Mouse (Mus musculus) layer of hippocampus, postnatal 25 days (tissue): ENCODE data around the gene Batf3. TPM values are rescaled to one million over a fixed set of nuclear protein-coding genes. Genes with fewer than 3 reads are reported as not detected.
"Not testable (repeated sequence)": the region's sequence is repeated elsewhere in the genome, so short reads cannot be mapped to it uniquely, and the experiment has no call there.

ENCODE experiments used
- DNase-seq, 2 experiments: peaks; one replicate each; pipeline ENCODE4 v3.0.0; 2022; ENCODE audit warnings: mixed read lengths in 2 of 2, low spot score in 1 of 2; ENCODE audit errors: extremely low spot score in 1 of 2
- total RNA-seq, 2 experiments: library from RNA; stranded (reverse); gene quantifications; 2 replicates each; pipeline ENCODE4 v1.2.3; 2021

Batf3 gene
- total RNA-seq, 2 experiments from 2014 or later: 0.96 to 1.1 TPM

DNA sequence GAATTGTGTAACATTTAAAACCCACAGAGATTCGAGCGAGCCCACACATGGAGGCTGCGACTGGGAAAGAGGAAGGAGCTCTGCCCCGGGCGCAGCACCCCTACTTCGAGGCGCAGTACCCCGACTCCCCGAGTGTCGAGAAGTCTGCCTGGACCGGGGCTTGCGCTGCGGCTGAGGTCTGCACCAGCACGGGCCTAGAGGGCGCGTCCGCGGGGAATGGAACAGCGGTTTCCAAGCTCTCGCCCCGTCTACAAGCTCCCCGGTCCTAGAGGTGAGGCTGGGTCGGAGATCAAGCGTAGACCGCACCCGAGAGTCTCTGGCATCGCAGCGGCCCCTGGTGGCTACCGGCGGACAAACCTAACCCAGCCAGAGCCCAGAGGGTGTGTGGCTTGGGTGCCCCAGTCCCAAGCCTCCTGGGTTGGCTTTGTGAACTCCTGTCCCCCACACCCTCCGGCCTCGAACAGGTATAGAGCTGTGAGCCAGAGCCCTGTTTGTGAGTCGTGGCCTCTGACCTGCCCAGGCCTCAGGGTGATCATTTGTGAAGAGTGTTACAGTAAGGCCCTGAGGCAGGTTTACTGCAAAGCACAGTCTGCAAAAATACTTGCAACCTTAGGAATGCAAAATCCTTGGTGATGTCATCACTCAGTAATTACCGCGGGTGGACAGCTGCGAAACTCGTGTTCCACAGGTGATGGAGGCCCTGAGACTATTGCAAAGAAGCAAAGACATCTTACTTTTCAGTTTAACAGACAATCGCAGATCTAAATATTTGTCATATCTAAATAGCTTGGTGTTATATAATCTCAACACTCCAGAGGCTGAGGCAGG, 28.4 kb downstream of the Batf3 start:
- peak in 1 of 2 experiments; percentile 65 for DNase-seq

DNA sequence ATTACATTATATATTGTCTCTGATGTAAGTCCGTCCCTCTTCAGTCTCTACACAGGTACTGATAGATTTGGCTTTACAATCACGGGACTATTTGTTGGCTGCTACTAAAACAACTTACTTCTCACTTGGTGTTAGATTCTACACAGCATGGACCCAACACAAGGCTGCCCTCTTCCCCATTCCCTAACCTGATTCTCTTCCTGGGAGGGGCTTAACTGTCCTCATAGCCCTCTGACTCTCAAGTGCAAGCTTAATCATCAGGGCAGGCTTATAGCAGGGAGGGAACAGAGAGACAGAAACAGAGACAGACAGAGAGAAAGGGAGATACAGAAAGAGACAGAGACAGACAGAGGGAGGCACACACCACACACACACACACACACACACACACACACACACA, 34.0 kb downstream of the Batf3 start:
- DNase-seq: no peak

DNA sequence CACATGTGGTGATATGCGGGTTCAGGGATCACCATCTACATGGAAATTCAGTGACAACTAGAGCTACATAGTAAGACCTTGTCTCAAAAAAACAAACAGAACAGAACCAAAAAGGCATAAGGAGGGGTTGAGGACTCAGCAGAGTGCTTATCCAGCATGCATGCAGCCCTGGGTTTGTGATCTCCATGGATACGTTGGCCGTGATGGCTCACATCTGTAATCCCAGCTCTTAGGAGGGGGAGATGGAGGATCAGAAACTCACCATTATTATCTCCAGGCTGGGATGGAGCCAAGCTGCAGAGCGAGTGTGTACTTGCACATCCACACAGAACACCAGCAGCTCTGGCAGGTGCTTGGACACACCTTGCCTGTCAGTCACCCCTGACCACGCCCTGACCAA, 34.6 kb downstream of the Batf3 start:
- no peak for DNase-seq

DNA sequence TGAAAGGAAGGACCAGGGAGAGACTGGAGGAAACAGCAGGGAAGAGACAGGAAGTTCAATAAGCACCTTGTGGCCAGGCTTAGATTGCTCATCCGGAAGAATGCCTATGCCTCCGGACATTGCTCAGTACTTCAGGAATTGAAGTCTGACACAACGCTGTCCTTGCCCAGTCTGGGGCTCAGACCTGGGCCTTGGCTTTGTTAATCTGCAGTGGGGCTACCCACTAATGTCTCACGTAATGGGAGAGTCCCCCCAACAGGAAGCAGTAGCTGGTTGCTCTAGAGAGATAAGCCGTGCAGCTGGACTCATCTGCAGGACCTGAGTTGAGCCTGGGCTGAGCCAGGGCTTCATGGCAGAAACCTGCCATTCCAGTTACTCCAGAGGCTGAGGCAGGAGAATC, 35.3 kb downstream of the Batf3 start:
- no peak for DNase-seq

DNA sequence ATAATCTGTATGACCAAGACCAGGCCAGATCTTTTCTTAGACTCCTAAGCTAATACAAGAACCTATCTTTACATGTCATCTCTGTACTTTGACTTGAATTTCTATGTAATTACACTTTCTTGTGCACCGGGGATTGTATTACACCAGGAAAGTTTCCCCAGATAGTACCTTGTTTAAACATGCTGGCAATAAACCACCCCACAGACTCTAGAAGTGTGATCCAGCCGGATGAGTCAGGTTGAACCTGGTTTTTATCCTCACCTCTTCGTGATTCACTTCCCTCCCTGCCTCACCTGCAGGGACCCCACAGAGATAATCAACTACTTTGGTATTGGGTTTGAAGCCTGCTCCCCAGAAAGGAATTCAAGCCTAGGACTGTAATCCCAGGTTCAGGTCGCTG, 37.8 kb downstream of the Batf3 start:
- no peak for DNase-seq

DNA sequence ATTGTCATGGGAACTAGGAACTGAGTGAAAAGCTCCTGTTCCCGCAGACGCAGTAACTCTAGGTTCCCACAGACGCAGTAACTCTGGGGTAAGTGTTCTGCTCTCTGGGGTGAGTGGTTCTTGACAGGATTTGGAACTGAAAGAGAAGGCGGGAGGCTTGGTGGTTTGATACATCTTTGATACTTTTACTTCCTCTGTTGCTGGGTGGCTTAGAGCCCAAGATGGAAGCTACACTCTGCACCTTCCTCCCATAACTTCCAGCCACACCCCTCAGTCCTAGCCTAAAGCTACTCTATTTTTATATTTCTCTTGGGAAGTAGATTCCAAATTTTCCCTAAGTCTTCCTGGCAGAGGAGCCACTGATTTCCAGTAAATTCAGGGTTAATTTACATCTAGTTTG, 40.8 kb downstream of the Batf3 start:
- no peak for DNase-seq

DNA sequence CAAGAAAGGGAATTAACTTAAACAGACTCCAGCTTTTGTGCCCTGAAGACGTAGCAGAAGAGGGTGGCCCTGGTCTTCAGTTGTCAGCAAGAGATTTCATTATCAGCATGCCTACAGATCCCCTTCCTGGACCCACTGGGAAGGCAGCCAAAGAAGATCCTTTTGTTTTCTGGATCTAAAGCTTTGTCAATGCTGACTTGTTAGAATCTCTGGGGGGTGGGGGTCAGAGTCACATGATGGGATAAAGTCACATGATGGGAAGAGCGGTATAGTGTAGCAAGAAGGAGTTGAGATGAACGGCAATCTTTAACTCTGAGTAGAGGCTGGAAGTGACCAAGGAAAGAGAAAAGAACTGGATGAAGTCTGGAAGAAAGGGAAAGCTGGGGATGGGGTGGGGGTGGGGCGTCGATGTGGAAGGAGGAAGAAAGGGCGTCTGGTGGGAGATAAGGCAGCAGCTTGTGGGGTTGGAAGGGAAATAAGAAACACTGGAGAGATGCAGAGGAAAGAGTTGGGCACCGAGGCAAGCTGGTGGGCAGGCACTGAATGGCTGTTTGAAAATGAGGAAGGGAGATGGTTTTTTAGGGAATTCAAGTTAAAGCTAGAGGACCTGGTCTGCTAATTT, 41.3 kb downstream of the Batf3 start:
- DNase-seq: no peak

DNA sequence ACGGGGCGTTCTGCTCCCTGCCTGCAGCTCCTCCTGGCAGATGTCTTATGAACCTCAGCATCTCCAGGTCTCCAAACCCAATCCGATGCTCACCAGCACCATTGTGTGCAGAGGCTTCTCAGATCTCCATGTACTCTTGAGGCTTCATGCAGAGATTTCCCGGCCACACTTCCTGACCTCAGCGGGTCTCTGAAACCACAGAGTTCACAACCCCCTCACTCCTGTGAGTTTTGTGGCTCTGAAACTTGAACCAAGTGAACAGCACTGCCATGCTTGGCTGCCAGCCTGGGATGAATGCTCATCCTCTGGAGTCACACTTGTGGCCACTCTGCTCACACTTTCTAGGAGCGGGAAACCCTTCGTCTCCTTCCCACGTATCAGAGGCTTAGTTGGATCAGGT, 43.3 kb downstream of the Batf3 start:
- no peak for DNase-seq

DNA sequence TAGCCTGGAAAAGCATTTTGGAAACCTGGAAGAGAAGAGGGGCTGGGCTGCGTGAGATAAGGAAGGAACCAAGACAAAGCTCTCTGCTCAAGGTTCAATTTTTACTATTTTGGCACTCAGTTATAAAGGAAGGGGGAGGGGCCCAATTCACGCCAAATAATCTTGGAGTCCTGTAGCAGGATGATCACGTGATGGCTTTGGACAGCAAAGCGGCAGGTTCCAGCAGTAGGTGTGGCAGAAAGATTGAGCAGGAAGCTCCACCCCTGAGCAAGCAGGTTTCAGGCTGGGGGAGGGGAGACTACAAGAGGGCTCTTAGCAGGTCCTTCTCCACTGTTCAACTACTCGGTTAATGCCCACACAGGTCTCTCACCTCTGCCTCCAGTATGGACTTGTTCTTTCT, 51.8 kb downstream of the Batf3 start:
- not testable (repeated sequence) for DNase-seq

DNA sequence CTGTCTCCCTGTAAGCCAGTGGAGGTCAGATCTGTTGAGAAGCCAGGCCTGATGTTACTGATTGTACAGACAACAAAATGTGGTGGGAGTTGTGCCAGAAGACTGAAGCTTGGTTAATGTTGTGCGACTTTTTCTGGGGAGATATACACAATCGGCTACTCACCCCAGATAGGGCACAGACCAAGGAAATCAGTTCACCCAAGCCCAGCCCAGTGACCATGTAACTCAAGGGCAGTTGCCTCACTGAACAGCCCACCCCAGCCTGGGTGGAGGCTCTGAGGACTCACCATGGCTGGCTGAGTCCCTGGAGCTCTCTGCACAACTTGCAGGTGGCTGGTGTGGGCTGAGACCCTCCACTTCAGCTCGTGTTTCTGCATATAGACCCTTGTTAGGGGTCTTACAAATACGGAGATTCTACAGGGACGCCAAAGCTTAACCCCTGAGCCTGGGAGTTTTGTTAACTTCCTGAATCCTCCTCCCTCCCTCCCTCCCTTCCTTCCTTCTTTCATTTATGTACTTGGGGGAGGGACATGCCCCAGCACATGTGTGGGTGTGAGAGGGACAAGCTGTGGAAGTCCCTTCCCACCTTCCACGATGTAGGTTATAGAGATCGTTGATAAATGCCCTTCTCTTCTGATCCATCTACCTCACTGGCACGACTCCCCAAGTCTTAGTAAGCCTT, 53.4 kb downstream of the Batf3 start:
- no peak for DNase-seq

DNA sequence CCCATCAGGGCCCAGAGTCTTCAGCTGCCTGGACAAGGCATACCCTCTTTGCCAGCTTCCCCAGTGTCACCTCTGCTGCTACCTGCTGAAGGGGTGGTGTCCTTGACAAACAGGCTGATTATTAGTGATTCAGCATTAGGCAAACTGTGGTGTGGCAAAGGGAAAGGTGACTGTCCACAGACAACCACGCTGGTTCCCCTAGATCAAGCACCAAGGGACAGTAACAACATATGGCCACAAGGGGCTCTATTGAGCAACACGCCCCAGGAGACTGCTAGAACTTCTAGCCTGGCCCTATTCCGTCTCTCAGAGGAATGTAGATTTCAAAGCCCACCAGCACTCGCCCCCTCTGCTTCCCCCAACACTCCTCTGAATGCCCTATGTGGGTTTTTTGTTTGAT, 55.4 kb downstream of the Batf3 start:
- DNase-seq: peak; percentile 16 to 34

DNA sequence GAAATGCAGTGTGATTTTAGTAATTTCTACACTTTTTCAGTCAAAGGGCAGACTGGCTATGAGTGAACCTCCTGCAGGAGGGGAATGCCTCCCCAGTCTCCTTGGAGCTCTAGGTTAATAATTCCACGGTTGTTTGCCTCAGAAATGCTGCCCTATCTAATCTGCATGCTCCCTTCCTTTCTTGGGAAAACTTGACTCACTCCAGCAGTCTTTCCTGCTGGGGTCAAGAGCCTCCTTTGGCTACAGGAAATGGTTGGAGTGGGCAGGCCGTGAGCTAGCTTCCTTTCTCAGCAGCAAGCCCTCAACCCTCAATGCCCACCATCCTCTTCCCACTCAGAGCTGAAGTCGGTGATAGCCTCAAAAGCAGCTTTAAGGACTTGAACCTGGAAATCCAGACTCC, 56.7 kb downstream of the Batf3 start:
- no peak for DNase-seq

Other genes starting within 250 kb of the Batf3 start
- gene Rps6kc1, start 186.1 kb upstream of the Batf3 start, total RNA-seq: 10 to 100 TPM; 69.0 to 74.8 TPM
- gene Angel2, start 172.7 kb upstream of the Batf3 start, total RNA-seq: 10 to 100 TPM; 50.2 to 60.1 TPM
- gene Vash2, start 118.6 kb upstream of the Batf3 start, total RNA-seq: 1 to 10 TPM; 2.1 to 3.4 TPM
- gene Flvcr1, start 71.7 kb upstream of the Batf3 start, total RNA-seq: 10 to 100 TPM; 11.8 to 18.3 TPM
- gene Spata45, start 61.2 kb upstream of the Batf3 start, total RNA-seq: not detected
- 10 to 100 TPM; 24.0 to 44.7 TPM for gene Tatdn3, start 34.9 kb upstream of the Batf3 start, total RNA-seq
- gene Nsl1, start 34.8 kb upstream of the Batf3 start, total RNA-seq: under 1 TPM; 0.80 to 0.91 TPM
- not detected for gene Fam71a, start 67.0 kb downstream of the Batf3 start, total RNA-seq
- gene Atf3, start 120.2 kb downstream of the Batf3 start, total RNA-seq: 1 to 10 TPM; 1.1 to 2.1 TPM
- gene Nenf, start 220.3 kb downstream of the Batf3 start, total RNA-seq: 10 to 100 TPM; 64.0 to 69.1 TPM
- 1 to 10 TPM; 8.7 to 9.6 TPM for gene Tmem206, start 228.1 kb downstream of the Batf3 start, total RNA-seq